Mouse (Mus musculus): ENCODE results near the gene Slc10a1.

Slc10a1 gene

GRCm38 (mm10) chr12:80928881-80929280 lies 39.6 kb downstream of the Slc10a1 start:
- no peak for DNase-seq (ENCODE audit: low spot score in 2 of 2)

GRCm38 (mm10) chr12:80927518-80927917 lies 41.0 kb downstream of the Slc10a1 start:
- no peak for DNase-seq (ENCODE audit: low spot score in 2 of 2)

GRCm38 (mm10) chr12:80926550-80926949 lies 42.0 kb downstream of the Slc10a1 start:
- no peak for DNase-seq (ENCODE audit: low spot score in 2 of 2)

- no peak for DNase-seq (ENCODE audit: low spot score in 2 of 2)
Observed at GRCm38 (mm10) chr12:80925919-80926318, 42.6 kb downstream of the Slc10a1 start.

GRCm38 (mm10) chr12:80924205-80924604 lies 44.3 kb downstream of the Slc10a1 start:
- no peak for DNase-seq (ENCODE audit: low spot score in 2 of 2)

- DNase-seq (ENCODE audit: low spot score in 2 of 2): no peak
Observed at GRCm38 (mm10) chr12:80923602-80924001, 44.9 kb downstream of the Slc10a1 start.

- no peak for DNase-seq (ENCODE audit: low spot score in 2 of 2)
Observed at GRCm38 (mm10) chr12:80922869-80923268, 45.6 kb downstream of the Slc10a1 start.

- DNase-seq (ENCODE audit: low spot score in 2 of 2): no peak
Observed at GRCm38 (mm10) chr12:80921301-80921700, 47.2 kb downstream of the Slc10a1 start.

- DNase-seq (ENCODE audit: low spot score in 2 of 2): no peak
Observed at GRCm38 (mm10) chr12:80917764-80918163, 50.7 kb downstream of the Slc10a1 start.

GRCm38 (mm10) chr12:80909631-80910030 lies 58.9 kb downstream of the Slc10a1 start:
- no peak for DNase-seq (ENCODE audit: low spot score in 2 of 2)
